Mouse (Mus musculus): Measurements from ENCODE around the gene Gm45233. TPM values are rescaled to one million over a fixed set of nuclear protein-coding genes. Genes with fewer than 3 reads are reported as not detected.

Gm45233 gene
- total RNA-seq, 1 experiment from 2014 or later, result 1.5 TPM

DNA sequence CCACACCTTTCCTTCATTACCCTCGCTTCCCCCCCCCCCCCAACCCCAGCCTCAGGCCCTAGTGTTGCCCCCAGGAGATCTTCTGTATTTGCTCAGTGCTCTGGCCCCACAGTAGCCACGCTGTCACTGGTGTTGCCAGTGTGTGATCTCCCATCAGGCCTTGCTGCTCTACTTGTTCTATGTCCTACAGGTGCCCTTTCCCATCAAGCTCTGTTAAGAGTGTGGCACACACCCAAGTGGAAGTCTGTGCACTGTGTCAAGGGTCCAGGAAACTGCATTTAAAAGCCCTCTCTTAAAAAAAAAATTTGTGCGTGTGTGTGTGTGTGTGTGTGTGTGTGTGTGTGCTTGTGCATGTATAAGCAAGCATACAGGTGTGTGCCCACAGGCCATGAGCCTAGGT lies 4.3 kb downstream of the Gm45233 start:
- no peak for DNase-seq

DNA sequence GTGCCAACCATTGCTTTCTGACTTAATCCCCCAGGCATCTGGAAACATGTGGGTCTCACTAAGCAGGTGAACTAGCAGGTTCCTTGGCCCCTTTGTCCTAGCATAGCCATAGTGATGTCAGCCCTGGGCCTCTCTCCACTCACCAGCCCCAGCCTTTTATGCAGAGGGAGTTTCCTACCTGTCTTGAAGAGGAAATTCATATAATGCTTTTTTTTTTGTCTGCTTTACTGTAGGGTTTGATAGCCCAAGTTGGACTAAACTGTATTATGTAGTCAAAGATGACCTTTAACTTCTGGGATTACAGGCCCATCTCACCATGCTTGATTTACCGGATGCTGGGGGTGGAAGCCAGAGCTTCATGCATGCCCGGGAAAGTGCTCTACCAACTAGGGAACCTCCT lies 5.9 kb downstream of the Gm45233 start:
- no peak for DNase-seq

DNA sequence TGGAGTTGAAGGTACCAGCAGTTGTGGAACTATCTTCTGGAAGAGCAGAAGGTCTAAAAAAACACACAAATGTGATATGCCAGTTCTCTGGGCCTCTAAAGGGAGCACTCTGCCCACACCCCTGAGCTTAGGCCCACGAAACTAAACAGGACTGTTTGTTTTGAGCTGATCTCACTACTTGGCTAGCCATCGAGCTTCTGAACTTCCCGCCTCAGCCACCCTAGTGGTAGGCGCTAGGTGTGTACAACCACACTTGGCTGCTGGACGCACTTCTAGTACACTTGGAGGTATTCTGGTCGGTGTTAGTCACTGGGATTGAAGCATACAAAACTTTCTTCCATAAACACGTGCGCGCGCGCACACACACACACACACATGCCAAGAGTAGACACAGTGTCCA lies 7.8 kb downstream of the Gm45233 start:
- no peak for DNase-seq

DNA sequence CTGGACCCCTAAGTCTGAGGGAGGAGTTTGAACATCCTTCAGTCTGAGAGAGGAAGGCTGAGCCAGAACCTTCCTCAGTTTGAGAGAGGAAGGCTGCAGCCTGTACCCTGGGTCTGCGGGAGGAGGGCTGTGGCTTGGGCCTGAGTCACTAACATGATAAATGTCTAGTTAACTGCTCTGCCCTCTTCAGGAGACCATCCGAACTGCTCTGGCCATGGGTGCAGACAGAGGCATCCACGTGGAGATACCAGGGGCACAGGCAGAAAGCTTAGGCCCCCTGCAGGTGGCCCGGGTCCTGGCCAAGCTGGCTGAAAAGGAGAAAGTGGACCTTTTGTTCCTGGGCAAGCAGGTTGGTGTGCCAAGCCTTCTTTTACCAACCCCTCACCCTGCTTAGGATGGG lies 8.7 kb downstream of the Gm45233 start:
- DNase-seq, result peak; percentile 43

DNA sequence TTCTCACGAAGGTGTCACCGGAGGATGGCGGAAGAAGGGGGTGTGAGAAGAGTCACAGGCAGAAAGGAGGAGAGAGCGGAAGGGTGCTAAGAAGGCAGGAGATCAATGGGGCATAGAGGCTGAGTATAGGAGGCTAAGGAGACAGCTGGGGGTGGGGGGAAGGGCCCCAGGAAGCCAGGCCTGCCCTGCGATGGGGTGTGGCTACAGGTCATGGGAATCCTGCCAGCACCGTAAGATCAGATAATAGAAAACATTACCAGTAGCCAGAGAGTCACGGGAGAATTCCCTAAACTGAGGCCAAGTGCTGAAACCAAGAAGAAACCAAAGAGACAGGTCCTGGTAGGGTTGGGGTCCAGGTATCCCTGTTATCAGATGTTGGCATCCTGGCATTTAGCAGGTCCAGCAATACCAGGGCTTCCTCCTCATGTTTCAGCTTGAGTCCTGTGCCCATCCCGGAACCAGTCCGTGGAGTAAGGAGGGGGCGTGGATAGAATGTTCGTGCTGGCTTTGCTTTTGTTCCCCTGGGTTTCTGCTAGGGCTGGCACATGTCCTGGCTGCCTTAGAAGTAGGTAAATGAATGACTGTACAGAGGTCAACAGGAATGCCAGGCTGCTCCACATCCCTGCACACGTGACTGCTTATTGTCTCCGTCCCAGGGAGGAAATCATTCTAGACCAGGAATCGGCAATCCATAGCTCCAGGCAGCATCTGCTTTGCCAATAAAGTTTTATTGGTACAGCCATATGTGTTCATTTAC lies 9.8 kb downstream of the Gm45233 start:
- DNase-seq, result no peak

DNA sequence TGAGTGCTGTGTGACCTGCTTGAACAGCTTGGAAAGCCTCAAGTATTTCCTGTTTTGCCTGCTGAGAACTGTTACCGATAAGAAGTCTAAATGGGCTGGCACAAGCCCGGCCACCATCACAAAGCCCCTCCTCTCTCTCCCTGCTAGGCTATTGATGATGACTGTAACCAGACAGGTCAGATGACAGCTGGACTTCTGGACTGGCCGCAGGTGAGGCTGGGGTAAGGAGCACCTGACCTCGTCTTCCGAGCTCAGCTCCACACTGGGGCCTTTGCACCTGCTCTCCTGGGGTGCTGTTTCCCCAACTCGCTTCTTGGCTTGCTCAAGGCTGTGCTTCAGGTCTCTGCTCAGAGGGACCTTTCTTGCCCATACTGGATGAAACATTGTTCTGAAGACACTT lies 10.4 kb downstream of the Gm45233 start:
- DNase-seq, result no peak

DNA sequence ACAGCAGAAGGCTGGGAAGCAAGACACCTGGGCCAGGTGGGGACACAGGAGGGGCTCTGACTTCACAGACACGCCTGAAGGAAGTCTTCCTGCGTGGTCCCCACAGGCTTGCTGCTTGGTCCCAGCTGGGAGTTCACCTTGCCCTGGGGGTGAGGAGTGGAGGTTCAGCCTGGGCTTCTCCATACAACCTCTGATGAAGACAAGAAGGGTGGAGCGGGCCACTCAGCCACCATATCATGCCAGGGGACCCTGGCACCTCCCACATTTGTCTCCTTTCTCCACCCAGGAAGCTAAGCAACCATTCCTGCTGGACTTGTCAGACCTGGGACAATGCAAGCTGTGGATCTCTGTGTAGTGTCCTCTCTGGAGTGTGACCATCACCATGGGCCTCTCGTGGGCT lies 18.9 kb downstream of the Gm45233 start, which contains the start of gene Vsig10l:
Vsig10l (plus strand) TSS at position 301 of the 400 bp plus-strand sequence.
- no peak for DNase-seq

DNA sequence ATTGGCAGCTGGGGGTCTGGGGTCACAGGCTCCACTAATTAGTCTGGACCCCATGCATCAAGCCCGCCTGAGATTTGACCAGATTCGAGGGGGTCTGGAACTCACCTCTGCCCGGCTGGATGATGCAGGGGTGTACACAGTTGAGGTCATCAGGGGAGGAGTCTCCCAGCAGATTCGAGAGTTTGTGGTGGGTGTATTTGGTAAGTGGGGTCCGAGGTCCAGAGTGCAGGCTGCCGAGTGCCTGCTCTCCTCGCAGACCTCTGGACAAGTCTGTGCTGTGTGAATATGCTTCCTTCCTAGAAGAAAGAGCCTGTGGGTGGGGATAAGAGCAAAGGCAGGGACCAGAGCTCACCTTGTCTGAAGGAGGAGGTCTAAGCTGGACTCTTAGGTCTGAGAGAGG lies 20.0 kb downstream of the Gm45233 start:
- no peak for DNase-seq

DNA sequence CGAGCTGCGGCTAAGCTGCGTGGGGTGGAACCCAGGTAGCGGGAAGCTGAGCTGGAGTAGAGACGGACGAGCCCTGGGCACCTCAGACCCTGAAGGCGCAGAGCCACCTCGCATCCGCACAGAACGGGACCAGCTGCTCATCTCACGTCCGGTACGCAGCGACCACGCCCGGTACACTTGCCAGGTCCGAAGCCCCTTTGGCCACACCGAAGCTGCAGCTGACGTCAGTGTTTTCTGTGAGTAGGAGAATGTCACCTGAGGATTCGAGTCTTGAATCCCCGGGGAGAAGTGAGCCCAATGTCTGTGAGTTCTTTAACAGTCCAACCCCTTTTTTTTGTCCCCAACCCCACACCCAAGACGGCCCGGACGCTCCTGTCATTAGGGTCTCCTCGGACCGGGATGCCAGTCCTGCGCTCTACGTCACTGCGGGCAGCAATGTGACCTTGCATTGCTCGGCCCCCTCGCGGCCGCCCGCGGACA lies 21.0 kb downstream of the Gm45233 start:
- DNase-seq, result no peak

DNA sequence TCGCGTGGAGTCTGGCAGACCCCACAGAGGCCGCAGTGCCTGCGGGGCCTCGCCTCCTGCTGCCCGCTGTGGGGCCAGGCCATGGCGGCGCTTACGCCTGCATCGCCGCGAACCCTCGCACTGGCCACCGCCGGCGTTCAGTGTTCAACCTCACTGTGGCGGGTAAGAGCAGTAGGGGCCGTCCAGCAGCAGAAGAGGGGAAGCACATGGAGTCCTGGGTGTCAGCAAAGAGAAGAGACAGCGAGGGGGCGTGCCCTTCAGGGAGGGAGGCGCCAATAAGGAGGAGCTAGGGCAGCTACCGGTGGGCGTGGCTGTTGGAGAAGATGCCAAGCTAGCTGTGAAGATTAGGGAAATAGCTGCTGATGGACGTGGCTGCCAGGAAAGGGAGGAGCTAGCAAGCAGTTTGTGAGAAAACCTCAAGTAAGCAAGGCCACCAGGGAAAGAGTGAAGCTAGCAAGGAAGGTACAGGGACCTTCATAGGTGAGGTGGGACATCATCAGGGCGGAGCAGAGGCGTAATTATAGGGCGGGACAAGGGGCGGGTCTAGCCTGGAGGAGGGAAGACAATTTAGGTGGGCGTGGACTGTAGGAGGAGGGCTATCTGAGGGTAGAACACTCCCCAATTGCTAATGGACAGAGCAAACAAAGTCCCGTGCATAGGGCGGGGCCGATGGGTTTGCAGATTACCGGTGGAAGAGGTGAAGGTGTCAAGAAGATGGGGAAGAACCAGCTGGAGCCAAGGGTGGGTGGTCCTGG lies 21.6 kb downstream of the Gm45233 start:
- DNase-seq, result peak; percentile 86

DNA sequence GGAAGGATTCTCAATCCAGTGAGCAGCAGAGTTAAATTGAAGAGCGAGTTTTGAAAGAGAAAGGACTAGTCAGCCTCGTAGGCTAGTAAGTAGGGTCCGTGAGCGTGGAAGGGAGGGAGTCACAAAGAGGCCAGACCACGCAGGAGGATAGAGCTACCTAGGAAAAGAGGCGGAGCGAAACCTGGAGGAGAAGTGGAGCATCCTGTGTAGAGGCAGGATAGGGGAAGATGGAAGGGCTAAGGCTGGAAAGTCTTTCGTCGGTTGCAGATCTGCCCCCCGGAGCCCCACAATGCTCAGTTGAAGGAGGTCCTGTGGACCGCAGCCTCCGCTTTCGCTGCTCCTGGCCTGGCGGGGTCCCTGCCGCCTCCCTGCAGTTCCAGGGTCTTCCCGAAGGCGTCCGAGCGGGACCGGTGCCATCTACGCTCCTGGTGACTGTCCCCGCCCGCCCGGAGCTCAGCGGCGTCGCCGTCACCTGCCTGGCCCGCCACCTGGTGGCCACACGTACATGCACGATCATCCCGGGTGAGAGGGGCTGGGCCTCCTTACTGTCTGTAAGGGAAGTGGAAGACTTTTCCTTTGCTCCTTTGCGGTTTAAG lies 22.3 kb downstream of the Gm45233 start:
- DNase-seq, result peak; percentile 87

DNA sequence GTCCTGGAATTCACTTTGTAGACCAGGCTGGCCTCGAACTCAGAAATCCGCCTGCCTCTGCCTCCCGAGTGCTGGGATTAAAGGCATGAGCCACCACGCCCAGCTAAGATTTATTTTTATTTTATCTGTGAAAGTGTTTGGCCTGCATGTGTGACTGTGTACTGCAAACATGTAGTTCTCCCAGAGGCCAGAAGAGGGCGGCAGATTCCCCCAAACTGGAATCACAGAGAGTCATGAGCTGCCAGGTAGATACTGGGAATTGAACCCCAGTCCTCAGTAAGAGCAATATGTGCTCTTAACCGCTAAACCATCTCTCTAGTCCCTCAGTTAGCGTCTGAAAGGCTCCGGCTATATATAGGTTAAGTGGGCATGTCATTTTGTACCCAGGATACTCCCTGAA lies 26.4 kb downstream of the Gm45233 start:
- DNase-seq, result no peak

DNA sequence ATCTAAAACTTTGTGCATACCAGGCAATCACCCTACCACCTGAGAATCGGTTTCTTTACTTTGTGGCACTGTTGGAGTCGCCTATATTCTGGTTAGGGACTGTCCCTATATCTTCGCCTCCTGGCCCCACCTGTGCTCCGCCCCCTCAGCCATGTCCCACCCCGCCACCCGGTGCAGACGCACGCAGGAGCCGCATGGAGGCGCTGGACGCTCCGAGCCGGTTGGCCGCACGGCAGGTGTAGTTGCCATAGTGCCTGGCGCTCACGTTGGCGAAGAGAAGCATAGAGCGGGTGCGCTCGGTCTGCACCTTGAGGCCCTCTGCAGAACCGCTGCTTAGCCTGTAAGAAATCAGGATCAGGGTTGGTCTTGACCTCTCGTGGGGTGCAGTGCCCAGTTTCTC lies 31.8 kb downstream of the Gm45233 start:
- no peak for DNase-seq

DNA sequence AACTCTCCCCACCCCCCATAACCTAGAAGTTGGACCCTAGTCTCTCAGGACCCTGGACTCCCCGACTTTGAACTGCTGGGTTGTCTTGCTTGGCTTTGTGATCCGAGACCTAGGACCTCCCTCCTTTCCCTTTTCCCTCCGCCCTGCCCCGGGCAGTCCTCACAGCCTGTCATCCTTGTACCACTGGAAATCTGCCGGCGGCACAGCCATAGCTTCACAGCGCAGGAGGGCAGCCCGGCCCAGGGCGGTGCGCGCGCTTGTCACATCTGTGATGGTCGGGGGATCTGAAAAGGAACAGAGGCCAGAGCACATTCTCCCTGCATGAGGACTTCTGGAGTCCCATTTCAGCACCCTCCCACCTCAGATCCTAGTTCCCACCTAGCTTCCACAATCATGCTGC lies 32.4 kb downstream of the Gm45233 start:
- DNase-seq, result no peak

DNA sequence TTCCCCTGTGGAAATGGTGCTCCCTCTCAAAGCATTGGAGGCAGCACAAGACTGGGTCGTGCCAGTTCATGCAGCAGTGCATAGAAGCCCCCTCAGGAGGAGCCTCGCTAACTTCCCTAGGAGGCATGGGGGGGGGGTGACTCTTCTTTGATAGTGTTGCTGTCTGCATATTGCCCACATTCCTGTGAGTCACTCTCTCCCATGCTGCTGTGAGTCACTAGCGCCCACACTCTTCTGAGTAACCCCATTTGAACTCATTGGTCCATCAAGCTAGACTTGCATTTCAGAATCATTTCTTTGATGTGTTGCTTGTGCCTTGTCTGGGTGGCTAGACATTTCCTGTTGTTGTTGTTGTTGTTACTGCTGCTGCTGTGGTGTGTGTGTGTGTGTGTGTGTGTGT lies 37.3 kb downstream of the Gm45233 start:
- no peak for DNase-seq

DNA sequence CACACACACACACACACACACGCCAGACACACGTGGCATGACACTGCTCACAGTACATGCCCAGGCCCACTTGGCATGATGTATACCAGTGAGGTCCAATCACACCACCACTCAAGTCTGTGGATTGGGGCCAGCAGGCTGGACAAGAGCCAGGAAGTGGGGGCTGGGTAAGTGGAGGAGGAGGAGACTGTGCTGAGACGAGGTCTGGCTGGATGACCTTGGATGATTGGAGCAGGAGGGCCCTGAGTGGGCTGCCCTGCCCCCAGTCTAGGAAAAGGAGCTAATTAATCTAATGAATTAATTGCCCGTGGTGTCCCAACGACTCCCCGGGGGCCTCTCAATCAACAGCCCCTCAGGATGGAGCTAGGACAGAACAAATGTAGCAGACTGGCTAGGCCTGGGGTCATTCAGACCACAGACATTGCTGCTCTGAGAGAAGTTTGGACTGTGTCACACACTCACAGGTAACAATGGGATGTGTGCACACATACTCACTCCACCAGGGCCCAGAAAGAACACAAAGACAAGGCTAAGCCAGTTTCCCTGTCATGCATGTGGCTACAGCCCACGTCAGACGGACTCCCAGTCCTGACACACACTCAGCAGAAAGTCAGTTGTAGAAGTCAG lies 38.3 kb downstream of the Gm45233 start:
- DNase-seq, result peak; percentile 35

DNA sequence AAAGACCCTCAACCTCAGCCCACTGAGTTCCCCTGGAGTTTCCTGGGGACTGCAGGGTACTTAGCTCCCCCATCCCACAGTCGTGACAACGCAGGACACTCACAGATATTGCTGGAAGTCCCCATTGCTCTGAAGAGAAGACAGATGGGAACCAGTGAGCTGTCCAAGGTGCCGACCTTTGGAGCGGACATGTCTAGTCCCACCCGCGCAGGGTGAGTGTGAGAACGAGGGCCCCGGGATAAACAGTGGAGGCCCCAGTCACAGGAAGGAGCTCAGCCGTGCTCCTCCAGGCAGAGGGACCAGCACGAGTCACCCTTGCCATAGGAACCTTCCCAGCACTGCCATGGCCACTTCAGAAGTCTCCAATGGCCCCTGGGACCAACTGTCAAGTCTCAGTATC lies 39.3 kb downstream of the Gm45233 start:
- DNase-seq, result peak; percentile 31

DNA sequence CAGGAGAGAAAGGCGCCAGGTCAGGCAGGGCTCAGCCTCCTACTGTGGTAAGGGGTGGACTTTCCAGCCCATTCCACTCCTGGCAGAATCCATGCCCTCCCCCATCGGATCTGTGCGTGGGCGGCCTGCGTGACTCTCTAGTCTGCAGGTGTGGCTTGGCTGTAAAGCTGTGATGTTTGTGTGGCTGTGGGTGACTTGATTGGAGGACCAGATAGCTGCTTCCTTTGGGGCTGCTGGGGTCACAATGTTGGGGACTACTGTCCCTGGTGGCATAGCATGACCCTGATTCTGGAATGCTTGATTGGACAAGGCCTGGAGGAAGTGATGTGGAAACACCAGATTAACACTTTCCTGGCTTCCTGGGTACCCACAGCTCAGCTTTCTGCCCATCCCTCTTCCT lies 44.7 kb downstream of the Gm45233 start:
- DNase-seq, result no peak

DNA sequence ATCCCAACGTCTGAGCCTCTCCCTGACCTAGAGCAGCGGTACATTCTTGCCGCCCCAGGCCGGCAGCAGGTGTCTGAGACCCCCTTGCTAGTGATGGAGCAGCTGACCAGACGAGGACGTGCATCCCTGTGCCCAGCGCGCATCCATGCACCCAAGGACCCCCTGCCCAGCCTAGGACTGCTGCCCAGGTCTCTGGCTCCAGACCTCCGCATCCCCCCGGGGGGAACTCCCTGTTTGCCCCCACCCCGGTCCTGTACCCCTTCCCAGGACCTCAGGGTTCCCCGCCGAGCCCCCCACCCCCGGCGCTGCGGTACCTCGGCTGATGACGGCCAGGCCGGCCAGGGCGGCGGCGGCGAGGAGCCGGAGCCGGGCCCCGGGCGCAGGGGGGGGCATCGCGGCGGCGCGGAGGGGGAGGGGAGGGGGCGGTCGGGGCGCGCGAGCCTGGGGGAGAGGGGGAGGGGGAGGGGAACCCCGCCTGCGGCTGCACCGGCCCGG lies 45.8 kb downstream of the Gm45233 start, which contains the start of gene Iglon5:
Iglon5 (minus strand) TSS at position 445 of the 495 bp plus-strand sequence.
- no peak for DNase-seq

DNA sequence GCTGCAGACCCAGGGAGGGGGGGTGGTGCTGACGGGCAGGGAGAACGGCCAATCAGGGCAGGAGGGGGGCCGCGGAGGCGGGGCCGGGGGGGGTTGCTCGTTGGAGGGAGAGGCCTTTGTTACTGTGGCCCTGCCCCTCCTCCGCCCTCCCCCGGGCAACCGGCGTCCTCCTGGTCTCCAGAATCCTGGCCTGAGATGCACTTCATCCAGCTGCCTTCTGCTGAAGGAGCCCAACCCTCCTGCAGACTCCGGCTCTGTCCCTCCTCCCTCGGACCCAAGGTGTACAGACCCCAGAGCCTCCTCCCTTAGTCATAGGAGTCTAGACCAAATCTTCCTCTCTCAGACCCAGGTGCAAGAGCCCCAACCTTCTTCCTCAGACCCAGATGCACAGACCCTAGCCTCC lies 46.3 kb downstream of the Gm45233 start:
- peak; percentile 62 for DNase-seq

DNA sequence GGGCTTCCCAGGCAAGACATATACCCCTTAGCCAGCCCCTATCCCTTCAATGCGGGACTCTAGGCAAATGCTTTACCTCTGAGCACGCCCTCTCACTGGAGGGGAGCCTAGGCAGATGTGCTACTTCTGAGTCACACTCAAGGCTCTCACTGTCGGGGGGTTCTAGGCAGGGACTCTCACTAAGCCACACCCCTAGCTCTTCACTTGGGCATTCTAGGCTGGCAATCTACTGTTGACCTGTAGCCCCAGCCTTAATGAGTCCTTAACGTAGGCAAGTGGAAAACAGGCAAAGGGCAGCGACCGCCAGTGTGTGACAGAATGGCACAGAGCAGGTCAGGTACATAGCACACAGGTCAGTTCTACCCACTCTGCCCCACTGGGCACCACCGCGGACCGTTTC lies 46.9 kb downstream of the Gm45233 start:
- no peak for DNase-seq

DNA sequence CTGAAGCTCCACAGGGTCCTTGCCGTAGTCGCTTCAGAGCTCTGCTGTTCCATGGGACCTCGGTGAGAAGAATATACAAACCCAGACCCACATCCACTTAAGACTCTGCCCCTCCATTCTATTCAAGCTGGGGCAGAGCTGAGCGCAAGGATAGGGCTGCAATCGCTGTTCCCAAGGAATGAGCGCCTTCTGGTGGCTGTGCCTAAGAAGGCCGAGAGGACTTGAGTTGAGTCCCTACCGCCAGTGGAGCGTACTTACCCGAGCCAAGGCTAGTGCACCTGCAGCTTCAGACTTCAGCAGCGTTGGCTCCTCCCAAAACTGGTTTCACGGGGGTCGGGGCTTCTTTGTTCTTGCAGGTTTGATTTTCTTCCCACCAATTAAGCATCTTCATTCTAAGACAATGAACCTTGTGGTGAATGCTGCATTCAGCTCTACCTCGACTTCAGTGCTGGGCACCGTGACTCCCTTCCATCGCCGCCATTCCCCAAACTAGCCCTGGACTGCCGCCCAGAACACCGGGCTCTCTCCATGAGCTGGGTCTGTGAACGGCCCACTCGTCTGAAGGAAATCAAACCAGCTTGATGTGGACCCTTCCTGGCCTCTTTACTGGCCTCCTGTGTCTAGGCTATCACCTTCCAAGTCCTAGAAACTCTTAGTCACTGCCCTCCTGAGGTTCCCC lies 51.6 kb downstream of the Gm45233 start:
- DNase-seq, result peak; percentile 51

All from adrenal gland, postnatal 25 days (tissue).